Mouse (Mus musculus) bone marrow macrophage, adult 2 months (primary cell): ENCODE data around the gene Ppp1r1a. TPM values are rescaled to one million over a fixed set of nuclear protein-coding genes. Genes with fewer than 3 reads are reported as not detected.

Experiments used
- H3K27ac ChIP-seq: 2 replicates; pipeline ENCODE4 v1.5.1; 2012; ENCODE audit warnings: low read depth, low read length; ENCODE audit not compliant: insufficient read depth
- H3K4me1 ChIP-seq: 2 replicates; pipeline ENCODE4 v1.6.1; 2012; ENCODE audit warnings: low read length; ENCODE audit not compliant: control insufficient read depth, insufficient read depth
- H3K4me3 ChIP-seq: 2 replicates; pipeline ENCODE4 v1.5.1; 2012; ENCODE audit warnings: mild to moderate bottlenecking, low read length, moderate library complexity; ENCODE audit not compliant: insufficient read depth
- CTCF ChIP-seq: IDR thresholded peaks from 2 replicates; pipeline ENCODE4 v1.5.1; 2012; ENCODE audit warnings: low read depth, mild to moderate bottlenecking, low read length, moderate library complexity
- POLR2A ChIP-seq: IDR thresholded peaks from 2 replicates; pipeline ENCODE4 v1.6.1; 2012; ENCODE audit warnings: mild to moderate bottlenecking, low read depth, low read length, borderline replicate concordance
- polyA plus RNA-seq: library from polyadenylated mRNA; stranded (reverse); fragments of >200 nt; gene quantifications from 2 replicates; pipeline ENCODE4 v1.2.4, GENCODE M21; 2012; ENCODE audit not compliant: missing spikeins, insufficient read depth, insufficient read length

Ppp1r1a gene
- polyA plus RNA-seq, 1 experiment, result not detected

DNA sequence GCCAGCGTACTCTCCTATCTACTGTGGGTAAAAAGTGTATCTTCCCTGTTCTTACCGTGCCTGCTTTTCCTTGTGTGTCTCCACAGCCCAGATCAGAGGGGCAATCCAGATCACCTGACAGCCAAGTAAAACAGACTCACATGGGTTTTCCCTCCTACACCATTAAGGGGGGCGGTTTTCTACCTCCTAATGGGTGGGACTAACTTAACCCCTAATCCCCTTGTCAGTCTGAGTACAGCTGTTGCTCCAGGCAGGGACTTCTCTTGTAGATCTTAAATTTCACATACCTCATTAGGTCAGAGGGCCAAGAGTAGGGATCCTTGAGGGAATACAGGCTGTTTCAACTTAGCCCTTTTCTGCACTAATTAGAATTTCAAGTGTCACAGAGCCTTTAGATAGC is 39.6 kb downstream of the Ppp1r1a start:
- H3K4me1 ChIP-seq, result peaks cover 36% of the 10 kb centered on the region

DNA sequence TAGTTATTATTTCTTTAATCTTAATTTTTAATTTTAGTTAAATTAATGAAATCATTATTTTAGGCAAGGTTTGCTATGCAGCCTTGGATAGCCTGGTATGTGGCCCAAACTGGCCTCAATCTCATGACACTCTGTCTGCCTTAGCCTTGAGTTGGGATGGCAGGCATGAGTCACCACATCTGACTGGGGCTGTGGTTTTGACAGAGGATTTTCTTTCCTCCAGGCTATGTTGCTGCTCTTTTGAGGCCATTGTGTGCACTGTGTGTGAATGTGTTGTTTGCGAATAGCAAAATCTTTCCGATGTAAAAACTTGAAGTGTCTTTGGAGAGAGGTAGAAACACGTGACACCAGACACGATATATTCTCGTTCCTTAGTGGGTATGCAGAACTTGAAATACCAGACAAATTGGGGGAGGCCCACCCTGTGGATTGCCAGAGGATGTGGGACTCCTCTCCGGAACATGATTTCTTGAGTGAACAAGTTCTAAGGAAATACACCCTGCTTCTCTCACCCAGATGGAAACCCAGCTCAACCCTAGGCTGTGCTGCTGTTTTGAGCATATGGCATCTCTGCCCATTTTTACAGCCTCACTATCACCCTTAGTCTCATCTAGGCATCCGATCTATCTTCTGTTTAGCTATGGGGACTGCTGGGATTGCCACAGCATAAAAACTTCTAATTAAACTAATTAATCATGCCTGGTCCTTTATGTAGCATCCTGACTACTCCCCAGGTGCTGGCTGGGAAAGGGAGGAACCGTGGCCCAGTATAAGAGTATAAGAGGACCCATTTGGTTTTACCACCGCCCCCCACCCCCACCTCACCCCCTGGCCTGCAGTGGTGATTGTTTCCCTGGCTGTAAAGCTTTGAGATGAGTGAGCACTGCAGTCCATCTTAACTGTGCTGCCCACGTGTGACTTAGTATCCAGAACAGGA is 41.3 kb downstream of the Ppp1r1a start:
- no peak overlapping the region for H3K27ac ChIP-seq
- no peak overlapping the region for H3K4me3 ChIP-seq
- TF ChIP-seq POLR2A (no peak), CTCF (no peak)
- H3K4me1 ChIP-seq, result peaks cover 42% of the 10 kb centered on the region

More for the DNA sequence above, 39.6 kb downstream of the Ppp1r1a start:
- H3K4me3 ChIP-seq, result no peak overlapping the region
- TF ChIP-seq CTCF (no peak), POLR2A (no peak)
- no peak overlapping the region for H3K27ac ChIP-seq

GRCm38 (mm10) chr15:103488336-103488735 is 49.5 kb downstream of the Ppp1r1a start:
- Histone ChIP-seq H3K4me1 (peaks cover 39% of the 10 kb centered on the region), H3K4me3 (no peak overlapping the region), H3K27ac (no peak overlapping the region)
- TF ChIP-seq POLR2A (no peak), CTCF (no peak)

DNA sequence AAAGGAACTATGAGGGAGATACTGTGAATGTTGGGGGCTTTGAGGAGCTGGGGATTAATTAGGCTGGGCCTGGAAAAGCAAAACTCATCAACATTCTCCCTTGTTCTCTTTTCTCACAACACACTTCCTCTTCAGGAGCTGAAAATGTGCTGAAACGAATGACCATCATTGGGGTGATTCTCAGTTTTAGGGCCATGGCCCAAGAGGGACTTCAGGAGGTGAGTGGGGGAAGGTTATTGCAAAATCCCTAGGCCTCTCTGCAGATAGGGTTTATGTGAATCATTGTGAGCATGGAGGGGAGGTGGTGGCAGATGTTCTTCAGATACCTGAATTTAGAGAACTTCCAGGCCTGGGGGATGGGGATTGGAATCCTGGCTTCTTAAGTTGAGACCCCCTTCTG is 51.1 kb downstream of the Ppp1r1a start:
- no peak overlapping the region for H3K4me3 ChIP-seq
- H3K4me1 ChIP-seq, result peaks cover 33% of the 10 kb centered on the region
- no peak for TF ChIP-seq CTCF
- no peak for TF ChIP-seq POLR2A
- H3K27ac ChIP-seq, result peak overlapping the region; percentile 66

- Histone ChIP-seq H3K4me1 (peaks cover 33% of the 10 kb centered on the region), H3K4me3 (no peak overlapping the region), H3K27ac (no peak overlapping the region)
- TF ChIP-seq POLR2A (no peak), CTCF (no peak)
Measured at GRCm38 (mm10) chr15:103485106-103485505, 52.7 kb downstream of the Ppp1r1a start.

DNA sequence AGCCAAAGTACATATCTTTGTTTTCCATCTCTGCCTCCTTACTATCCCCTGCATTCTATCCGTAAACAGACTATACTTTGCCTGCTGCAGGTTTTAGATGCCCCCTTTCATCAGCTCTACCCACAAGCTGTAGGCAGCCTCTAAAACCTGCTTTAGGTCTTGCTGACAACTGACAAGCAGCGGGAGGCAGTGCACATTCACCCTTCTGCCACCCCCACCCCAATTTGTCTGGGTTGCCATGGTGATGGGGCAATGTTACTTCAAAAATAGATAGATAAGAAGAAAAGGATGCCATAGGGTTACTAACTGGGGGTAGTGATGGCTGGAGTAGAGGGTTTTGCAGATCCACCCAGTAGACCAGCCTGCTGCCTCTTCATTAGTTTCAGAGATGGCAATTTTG is 53.3 kb downstream of the Ppp1r1a start:
- Histone ChIP-seq H3K27ac (no peak overlapping the region), H3K4me3 (no peak overlapping the region)
- TF ChIP-seq CTCF (no peak), POLR2A (no peak)

DNA sequence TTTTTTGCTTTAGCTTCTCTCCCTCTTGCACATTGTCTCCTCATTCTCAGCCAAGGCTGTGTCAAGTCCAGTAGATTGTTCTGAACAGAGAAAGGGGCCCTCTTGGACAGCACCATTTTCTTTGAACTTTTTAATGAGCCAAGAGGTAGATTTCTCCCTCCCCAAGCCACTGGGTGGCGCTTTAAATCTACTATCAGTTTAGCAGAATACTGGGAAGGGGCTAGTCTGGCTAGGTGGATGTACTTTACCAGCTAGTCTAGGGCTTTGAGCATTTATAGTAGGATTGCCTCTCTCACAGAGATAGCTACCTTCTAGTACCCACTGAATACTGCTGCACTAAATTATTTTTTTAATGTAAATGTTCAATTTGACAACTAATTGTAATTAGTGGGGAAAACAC is 55.3 kb downstream of the Ppp1r1a start:
- Histone ChIP-seq H3K4me3 (no peak overlapping the region), H3K27ac (no peak overlapping the region), H3K4me1 (peaks cover 19% of the 10 kb centered on the region)
- TF ChIP-seq CTCF (no peak), POLR2A (no peak)

More for the DNA sequence above, 53.3 kb downstream of the Ppp1r1a start:
- peaks cover 33% of the 10 kb centered on the region for H3K4me1 ChIP-seq

Other genes with a start within 250 kb of the Ppp1r1a start
- 1.4 and 2.7 TPM in 2 replicates for gene Gpr84, start 227.4 kb downstream of the Ppp1r1a start, polyA plus RNA-seq
- gene Zfp385a, start 197.9 kb downstream of the Ppp1r1a start, polyA plus RNA-seq, result 73.0 and 86.1 TPM in 2 replicates
- 34.0 and 37.3 TPM in 2 replicates for gene Itga5, start 171.2 kb downstream of the Ppp1r1a start, polyA plus RNA-seq
- not detected in 2 replicates for gene Gtsf1, start 107.5 kb downstream of the Ppp1r1a start, polyA plus RNA-seq
- gene Gtsf2, start 89.5 kb downstream of the Ppp1r1a start, polyA plus RNA-seq, result not detected in 2 replicates
- gene Nckap1l, start 84.2 kb downstream of the Ppp1r1a start, polyA plus RNA-seq, result 330 and 354 TPM in 2 replicates
- gene Pde1b, start 35.0 kb downstream of the Ppp1r1a start, polyA plus RNA-seq, result 49.4 and 63.6 TPM in 2 replicates
- gene Glycam1, start 27.1 kb upstream of the Ppp1r1a start, polyA plus RNA-seq, result not detected in 2 replicates
- not detected in 2 replicates for gene Mucl1, start 217.5 kb upstream of the Ppp1r1a start, polyA plus RNA-seq